Mouse (Mus musculus) gastrocnemius, adult 18-20 months (tissue): Measurements from ENCODE around the gene Gm21987. TPM values are rescaled to one million over a fixed set of nuclear protein-coding genes. Genes with fewer than 3 reads are reported as not detected.

Experiments used
- DNase-seq: peaks from one replicate; pipeline ENCODE4 v3.0.0; 2021; ENCODE audit warnings: low spot score
- total RNA-seq, 2 experiments: library from RNA; stranded (reverse); gene quantifications; 2 replicates each; pipeline ENCODE4 v1.2.3; 2021

The Gm21987 gene
- total RNA-seq, 2 experiments from 2014 or later: not detected

DNA sequence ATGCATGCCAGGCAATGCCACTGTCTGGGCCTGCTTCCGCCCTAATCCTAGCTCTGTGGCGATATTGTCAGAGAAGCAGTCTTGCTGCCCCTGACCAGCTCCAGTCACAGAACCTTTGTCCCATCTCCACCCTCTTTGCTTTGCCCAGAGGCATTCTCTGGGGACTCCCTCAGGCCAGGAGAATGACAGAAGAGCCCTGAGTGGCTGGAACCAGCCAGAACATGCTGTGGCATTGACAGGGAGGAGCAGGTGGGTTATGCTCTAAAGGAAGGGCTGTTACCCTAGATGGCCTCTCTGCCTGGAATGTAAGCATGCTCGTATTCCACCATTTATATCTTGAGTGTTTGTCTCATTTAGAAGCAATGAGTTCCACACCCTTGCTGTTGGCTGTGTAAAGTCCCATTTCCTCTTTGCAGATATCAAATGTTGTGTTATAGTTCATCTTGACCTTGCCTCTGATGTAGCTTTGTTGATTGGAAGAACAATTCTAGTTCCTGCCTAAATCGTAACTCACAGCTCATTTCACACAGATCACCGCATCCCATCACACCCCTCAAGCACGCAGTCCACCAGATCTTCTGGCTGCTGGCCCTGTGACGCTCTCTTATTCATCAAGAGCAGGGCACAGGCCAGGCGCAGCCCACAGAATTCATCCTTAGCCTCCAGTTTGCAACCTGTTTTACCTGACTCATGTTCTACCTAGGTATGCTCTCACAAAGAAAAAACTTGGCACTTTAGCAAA is 24.0 kb downstream of the Gm21987 start:
- DNase-seq: peak; percentile 80

DNA sequence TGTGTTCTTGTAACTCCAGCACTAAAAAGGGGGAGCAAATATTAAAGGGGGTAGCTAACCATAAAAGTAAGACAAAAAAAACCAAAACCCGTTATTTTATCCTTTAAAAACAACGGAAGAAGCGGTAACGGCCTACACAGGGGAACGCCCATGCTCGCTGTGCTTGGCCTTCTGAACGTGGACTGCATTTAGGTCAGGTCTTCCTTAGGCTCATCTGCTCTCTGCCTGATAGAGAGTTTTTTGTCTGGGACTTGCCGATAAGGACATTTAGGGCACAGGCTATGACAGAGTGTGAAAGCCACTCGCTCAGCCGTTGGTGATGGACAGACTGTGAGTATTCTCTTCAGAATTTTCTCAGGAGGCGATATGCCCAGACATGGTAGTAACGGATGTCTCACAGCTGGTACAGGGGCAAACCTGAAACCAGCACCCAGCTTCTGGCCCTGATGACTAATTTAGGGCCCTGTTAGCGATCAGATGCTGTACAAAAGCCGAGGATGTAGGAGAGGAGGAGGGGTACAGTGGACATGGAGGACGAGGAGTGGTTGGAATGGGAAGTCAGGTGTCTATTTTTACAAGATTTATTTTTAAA is 25.0 kb downstream of the Gm21987 start:
- DNase-seq: no peak

GRCm38 (mm10) chr16:38372876-38373275 is 26.0 kb downstream of the Gm21987 start:
- no peak for DNase-seq

DNA sequence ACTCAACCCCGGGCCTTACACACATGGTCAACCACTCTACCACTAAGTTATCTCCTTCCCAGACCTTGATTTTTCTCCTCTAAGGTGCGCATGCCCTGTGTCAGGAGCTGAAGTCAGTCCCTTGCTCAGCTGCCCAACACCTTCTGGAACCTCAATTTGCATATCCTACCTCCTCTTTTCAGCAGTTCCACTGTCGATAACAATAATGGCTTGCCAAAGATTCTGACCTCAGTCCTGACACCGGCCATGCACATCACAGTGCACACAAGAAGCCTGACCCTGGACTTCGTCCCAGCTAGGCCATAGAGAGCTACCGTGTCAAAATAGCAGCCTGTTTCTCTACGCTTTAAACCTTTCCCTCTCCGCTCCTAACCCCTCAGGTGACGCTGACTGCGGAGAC is 26.6 kb downstream of the Gm21987 start:
- DNase-seq: no peak

DNA sequence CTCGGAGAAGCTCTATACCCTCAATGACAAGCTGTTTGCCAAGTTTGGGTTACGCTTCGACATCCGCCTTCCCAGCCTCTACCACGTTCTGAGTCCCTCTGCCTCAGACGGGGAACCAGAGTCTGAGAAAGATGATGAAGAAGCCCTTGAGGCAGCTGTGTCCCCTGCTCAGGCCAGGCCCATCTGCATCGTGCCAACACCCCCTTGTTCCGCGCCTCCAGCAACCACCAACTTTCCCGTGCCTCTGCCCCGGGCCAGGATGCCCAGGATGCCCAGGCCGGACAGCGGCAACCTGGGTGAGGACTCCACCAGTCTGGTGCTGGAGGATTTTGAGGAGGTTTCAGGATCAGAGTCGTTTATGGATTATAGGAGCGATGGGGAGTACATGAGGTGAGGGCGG is 27.1 kb downstream of the Gm21987 start:
- DNase-seq: no peak

GRCm38 (mm10) chr16:38374379-38375140 is 27.7 kb downstream of the Gm21987 start:
- no peak for DNase-seq

DNA sequence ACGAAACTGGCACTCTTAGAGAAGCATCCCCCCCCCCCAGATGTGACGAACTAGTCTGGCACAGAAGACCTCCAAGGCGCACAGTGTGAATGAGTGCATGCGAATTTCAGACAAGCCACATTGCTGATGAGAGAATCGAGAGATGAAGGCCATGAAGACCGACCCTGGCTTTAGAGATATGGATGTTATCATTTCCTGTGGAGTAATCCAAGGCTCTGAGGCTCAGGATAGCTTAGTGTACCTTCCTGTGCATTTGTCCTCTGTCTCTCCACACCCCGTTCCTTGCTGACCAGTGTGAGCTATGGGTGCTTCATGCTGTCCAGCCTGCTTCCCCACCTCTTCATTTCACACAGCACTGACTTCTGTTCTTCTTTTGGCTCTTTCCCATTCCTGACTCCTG is 28.3 kb downstream of the Gm21987 start:
- DNase-seq: no peak

DNA sequence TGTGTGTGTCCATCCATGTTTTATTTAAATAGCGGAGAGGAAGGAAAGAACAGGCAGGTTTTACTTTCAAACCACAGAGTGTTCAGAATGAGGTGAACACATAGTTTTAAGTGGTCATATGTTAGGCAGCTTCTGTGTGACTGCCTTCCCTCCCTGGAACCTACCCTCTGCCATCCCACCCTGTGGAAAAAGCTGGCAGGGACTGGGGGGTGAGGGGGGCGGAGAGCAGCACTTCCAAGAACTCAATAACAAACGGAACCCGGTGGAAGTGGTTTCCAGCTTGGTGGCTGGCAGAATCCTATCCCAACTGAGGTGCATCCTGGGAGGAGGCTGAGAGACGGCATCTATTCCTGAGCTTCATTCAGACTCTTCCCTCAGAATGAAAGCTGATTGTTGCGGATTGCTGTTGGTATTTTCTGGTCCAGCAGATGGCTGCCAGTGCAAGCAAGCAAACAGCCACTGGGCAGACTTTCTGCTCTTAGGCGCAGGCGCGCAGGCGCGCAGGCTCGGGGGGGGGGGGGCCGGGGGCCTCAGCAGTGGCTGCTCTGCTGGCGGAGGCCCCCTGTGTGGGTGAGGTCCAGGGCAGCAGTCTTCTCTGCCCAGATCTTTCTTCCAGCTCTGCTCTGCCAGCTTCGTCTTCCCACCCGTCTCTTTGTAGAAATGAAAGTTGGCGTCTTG is 29.5 kb downstream of the Gm21987 start:
- no peak for DNase-seq

DNA sequence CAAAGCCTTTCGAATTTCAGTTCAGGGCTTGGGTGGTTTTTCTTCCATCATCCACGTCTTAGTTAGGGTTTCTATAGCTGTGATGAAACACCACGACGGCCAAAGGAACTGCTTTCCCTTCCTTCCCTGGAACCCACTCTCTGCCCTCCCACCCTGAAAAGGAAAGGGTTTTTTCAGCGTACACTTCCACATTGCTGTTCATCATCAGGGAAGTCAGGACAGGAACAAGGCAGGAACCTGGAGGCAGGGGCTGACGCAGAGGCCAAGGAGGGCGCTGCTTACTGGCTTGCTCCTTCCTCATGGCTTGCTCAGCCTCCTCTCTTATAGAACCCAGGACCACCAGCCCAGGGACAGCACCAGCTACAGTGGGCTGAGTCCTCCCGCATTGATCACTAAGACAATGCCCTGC is 30.0 kb downstream of the Gm21987 start:
- no peak for DNase-seq

DNA sequence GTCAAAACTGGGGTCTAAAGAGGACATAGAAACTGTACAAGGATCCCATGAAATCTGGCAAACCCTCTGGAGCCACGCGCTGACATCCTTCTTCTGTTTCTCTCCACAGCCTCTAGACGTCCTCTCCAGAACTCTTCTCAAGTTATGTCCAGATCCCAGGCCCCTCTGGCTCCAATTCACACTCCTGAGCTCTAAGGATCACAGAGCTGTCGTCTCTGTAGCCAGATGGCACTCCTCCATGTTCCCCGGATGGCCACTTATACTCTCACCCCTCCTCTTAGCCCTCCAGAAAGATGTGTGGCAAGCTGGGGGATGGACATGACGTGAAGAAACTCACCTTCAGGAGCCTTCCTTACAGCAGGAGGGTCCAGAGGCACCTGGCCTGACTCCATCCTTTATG is 30.7 kb downstream of the Gm21987 start:
- peak; percentile 61 for DNase-seq

GRCm38 (mm10) chr16:38378591-38378990 is 31.8 kb downstream of the Gm21987 start:
- no peak for DNase-seq

GRCm38 (mm10) chr16:38379088-38379487 is 32.2 kb downstream of the Gm21987 start:
- no peak for DNase-seq

GRCm38 (mm10) chr16:38379493-38379892 is 32.7 kb downstream of the Gm21987 start:
- DNase-seq: no peak

- DNase-seq: no peak
These were observed 33.1 kb downstream of the Gm21987 start for GRCm38 (mm10) chr16:38379926-38380325.

GRCm38 (mm10) chr16:38383683-38384082 is 36.8 kb downstream of the Gm21987 start:
- DNase-seq: no peak

DNA sequence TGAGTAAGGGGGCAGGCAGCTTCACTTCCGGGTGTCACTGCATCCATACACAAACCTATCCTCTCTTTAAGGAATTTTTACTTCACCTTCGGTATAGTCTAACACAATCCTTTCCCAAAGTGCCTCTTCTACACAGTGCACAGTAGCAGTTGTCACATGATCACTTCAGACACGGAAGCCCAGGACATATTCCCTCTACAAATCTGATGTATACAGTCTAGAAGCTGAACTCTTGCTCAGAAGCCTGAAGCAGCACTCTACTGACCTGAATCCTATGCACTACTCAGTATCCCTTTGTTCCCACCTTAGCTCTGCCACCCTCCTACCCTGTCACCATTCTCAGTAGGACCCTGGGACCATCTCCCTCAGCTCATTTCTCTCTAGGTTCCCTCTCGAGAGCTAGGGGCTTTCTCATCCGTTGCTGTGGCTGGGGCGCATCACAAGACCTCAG is 38.4 kb downstream of the Gm21987 start:
- DNase-seq: no peak

DNA sequence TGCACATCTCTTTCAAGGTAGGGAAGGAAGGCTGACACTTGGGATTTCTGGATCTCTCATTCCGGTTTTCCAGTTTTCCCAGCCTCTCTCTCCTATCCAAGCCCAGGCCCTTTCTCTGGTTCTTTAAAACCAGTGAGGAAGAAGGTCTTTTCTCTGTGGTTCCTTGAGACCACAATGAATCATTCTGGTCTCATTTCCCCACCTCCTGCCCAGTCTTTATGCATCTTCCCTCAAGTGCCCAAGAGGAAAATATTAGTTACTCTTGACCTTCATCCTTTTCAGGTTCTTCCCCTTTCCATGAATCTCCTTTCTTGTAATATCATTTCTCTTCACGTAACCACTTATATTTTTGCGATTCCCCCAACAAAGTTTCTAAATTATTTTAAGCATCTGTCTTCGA is 38.9 kb downstream of the Gm21987 start:
- DNase-seq: no peak

- DNase-seq: no peak
These were observed 40.5 kb downstream of the Gm21987 start for GRCm38 (mm10) chr16:38387389-38387788.

DNA sequence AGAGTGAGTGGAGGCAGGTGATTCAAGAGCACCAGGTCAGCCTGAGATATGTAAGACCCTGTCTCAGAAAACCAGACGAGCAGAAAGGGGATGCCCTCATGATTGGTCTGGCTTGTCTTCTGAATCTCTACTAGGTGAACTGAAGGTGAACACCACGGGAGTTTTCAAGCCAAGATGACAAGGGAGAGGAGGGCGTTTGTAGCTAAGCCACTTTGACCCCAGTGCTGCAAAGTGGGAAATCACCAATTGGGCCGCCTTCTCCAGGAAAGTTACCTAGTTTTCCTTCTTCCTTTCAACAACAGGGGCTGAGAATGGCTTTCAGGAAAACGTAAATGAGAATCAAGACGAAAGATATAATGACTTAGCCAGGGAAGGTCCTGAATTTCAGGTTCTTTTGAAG is 41.9 kb downstream of the Gm21987 start:
- DNase-seq: no peak

- no peak for DNase-seq
These were observed 42.5 kb downstream of the Gm21987 start for GRCm38 (mm10) chr16:38389284-38389893.

DNA sequence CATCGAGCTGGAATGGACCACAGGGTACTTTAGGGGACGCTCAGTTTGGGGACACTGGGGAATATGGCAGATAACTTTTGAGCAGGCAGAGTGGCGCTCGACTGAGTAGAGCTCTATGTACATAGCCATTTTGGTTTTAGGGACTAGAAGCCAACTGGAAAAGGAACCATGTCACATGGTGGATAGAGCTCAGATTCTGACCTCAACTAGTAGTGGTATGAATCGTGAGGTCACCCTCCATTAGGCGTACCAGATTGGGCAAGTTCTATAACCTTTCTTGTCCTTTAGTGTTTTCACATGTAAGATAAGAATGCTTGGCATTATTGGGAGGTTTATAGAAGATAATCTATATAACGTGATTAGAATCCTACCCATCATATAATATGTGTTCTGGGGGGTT is 43.5 kb downstream of the Gm21987 start:
- no peak for DNase-seq
